Mouse (Mus musculus) CH12.LX (cell line): ENCODE results near the gene Sergef. TPM values are rescaled to one million over a fixed set of nuclear protein-coding genes. Genes with fewer than 3 reads are reported as not detected.

Experiments
- DNase-seq: peaks from one replicate; pipeline ENCODE4 v3.0.0-alpha.2; 2013; ENCODE audit errors: extremely low read depth
- H3K27ac ChIP-seq: 2 replicates; pipeline ENCODE4 v1.5.1; 2012; ENCODE audit warnings: low read depth, mild to moderate bottlenecking, control low read depth, moderate library complexity; ENCODE audit not compliant: insufficient read depth
- H3K27me3 ChIP-seq: replicated peaks from 2 replicates; pipeline ENCODE3; 2012; ENCODE audit warnings: inconsistent platforms
- H3K36me3 ChIP-seq, 2 experiments: replicated peaks in 1 of 2; 2 replicates each; pipeline versions ENCODE3 to v1.6.1; 2012; ENCODE audit warnings: inconsistent platforms in 1 of 2, low read length in 1 of 2, mild to moderate bottlenecking in 1 of 2, mixed read lengths in 1 of 2, moderate library complexity in 1 of 2; ENCODE audit not compliant: control insufficient read depth in 1 of 2, insufficient read depth in 1 of 2
- H3K4me1 ChIP-seq, 2 experiments: 2 replicates each; pipeline ENCODE4 v1.6.1; 2012; ENCODE audit warnings: inconsistent platforms in 1 of 2, moderate library complexity in 1 of 2; ENCODE audit not compliant: insufficient read depth in 2 of 2, control insufficient read depth in 1 of 2
- H3K4me2 ChIP-seq: 2 replicates; pipeline ENCODE4 v1.6.1; 2012; ENCODE audit warnings: low read depth, mild to moderate bottlenecking, control low read depth; ENCODE audit not compliant: poor library complexity, insufficient read depth, severe bottlenecking
- H3K4me3 ChIP-seq, 3 experiments: fragments of 150-350 bp in 1 of 3; sonication (generic) in 1 of 3; replicated peaks in 1 of 3; 2 replicates each; pipeline versions ENCODE3 to v1.5.1; 2011 to 2012; ENCODE audit warnings: low read depth in 2 of 3, low read length in 2 of 3, mild to moderate bottlenecking in 2 of 3, moderate library complexity in 2 of 3, control low read depth in 1 of 3, improper control_type of control experiment in 1 of 3, inconsistent platforms in 1 of 3, mixed read lengths in 1 of 3; ENCODE audit not compliant: poor library complexity in 1 of 3
- H3K79me2 ChIP-seq: replicated peaks from 2 replicates; pipeline ENCODE4 v1.6.1; 2012; ENCODE audit warnings: mild to moderate bottlenecking, moderate library complexity; ENCODE audit not compliant: control insufficient read depth, poor library complexity, insufficient read depth, severe bottlenecking; ENCODE audit errors: extremely low read depth
- H3K9ac ChIP-seq: 2 replicates; pipeline ENCODE4 v1.6.1; 2012; ENCODE audit warnings: low read depth, mild to moderate bottlenecking, control low read depth, moderate library complexity; ENCODE audit not compliant: insufficient read depth
- H3K9me3 ChIP-seq: replicated peaks from 2 replicates; pipeline ENCODE3; 2012; ENCODE audit warnings: low read length, inconsistent platforms, mixed read lengths
- CHD1 ChIP-seq: IDR thresholded peaks from 2 replicates; pipeline ENCODE4 v1.6.1; 2012; ENCODE audit warnings: low read depth, low read length, improper control_type of control experiment, inconsistent platforms
- CTCF ChIP-seq, 2 experiments: IDR thresholded peaks in 1 of 2; conservative IDR thresholded peaks in 1 of 2; 2 replicates each; pipeline ENCODE4 v1.5.1; 2011 to 2012; ENCODE audit warnings: low read depth in 2 of 2, low read length in 2 of 2, improper control_type of control experiment in 1 of 2, inconsistent platforms in 1 of 2, mild to moderate bottlenecking in 1 of 2, moderate library complexity in 1 of 2
- E2F4 ChIP-seq: IDR thresholded peaks from 2 replicates; pipeline ENCODE4 v1.6.1; 2011; ENCODE audit warnings: low read depth, low read length, improper control_type of control experiment; ENCODE audit not compliant: insufficient replicate concordance
- EP300 ChIP-seq: IDR thresholded peaks from 2 replicates; pipeline ENCODE4 v1.6.1; 2011; ENCODE audit warnings: low read length, improper control_type of control experiment
- ETS1 ChIP-seq: conservative IDR thresholded peaks from 2 replicates; pipeline ENCODE4 v1.6.1; 2012; ENCODE audit warnings: low read depth, mild to moderate bottlenecking, inconsistent platforms, low read length, improper control_type of control experiment, moderate library complexity
- GABPA ChIP-seq: IDR thresholded peaks from 2 replicates; pipeline ENCODE4 v1.6.1; 2012; ENCODE audit warnings: low read depth, low read length, improper control_type of control experiment, inconsistent platforms; ENCODE audit not compliant: insufficient replicate concordance
- HCFC1 ChIP-seq: IDR thresholded peaks from 2 replicates; pipeline ENCODE4 v1.6.1; 2012; ENCODE audit warnings: low read depth, mild to moderate bottlenecking, inconsistent platforms, low read length, improper control_type of control experiment
- IRF4 ChIP-seq: IDR thresholded peaks from 2 replicates; pipeline ENCODE4 v1.6.1; 2014; ENCODE audit warnings: low read depth, mild to moderate bottlenecking, inconsistent platforms, low read length, improper control_type of control experiment
- JUN ChIP-seq: IDR thresholded peaks from 2 replicates; pipeline ENCODE4 v1.6.1; 2011; ENCODE audit warnings: low read depth, mild to moderate bottlenecking, low read length, improper control_type of control experiment, moderate library complexity; ENCODE audit not compliant: insufficient read depth
- JUND ChIP-seq: conservative IDR thresholded peaks from 2 replicates; pipeline ENCODE4 v1.6.1; 2011; ENCODE audit warnings: low read depth, low read length, improper control_type of control experiment
- KAT2A ChIP-seq: IDR thresholded peaks from 2 replicates; pipeline ENCODE4 v1.6.1; 2012; ENCODE audit warnings: low read length, improper control_type of control experiment, inconsistent platforms; ENCODE audit not compliant: insufficient replicate concordance
- MAX ChIP-seq: IDR thresholded peaks from 2 replicates; pipeline ENCODE4 v1.6.1; 2011; ENCODE audit warnings: low read length, improper control_type of control experiment
- MAZ ChIP-seq: IDR thresholded peaks from 2 replicates; pipeline ENCODE4 v1.6.1; 2012; ENCODE audit warnings: low read depth, mild to moderate bottlenecking, inconsistent platforms, low read length, improper control_type of control experiment, moderate library complexity
- MEF2A ChIP-seq: IDR thresholded peaks from 2 replicates; pipeline ENCODE4 v1.6.1; 2014; ENCODE audit warnings: low read depth, mild to moderate bottlenecking, inconsistent platforms, low read length, improper control_type of control experiment, borderline replicate concordance
- MXI1 ChIP-seq: IDR thresholded peaks from 2 replicates; pipeline ENCODE4 v1.6.1; 2011; ENCODE audit warnings: mild to moderate bottlenecking, low read depth, low read length, improper control_type of control experiment
- NELFE ChIP-seq: IDR thresholded peaks from 2 replicates; pipeline ENCODE4 v1.6.1; 2011; ENCODE audit warnings: low read depth, low read length, improper control_type of control experiment
- NRF1 ChIP-seq: IDR thresholded peaks from 2 replicates; pipeline ENCODE4 v1.6.1; 2014; ENCODE audit warnings: low read depth, mild to moderate bottlenecking, inconsistent platforms, low read length, improper control_type of control experiment, moderate library complexity
- POLR2A ChIP-seq: IDR thresholded peaks from 2 replicates; pipeline ENCODE4 v1.6.1; 2011; ENCODE audit warnings: low read depth, mild to moderate bottlenecking, improper control_type of control experiment, low read length
- POLR2AphosphoS2 ChIP-seq: IDR thresholded peaks from 2 replicates; pipeline ENCODE4 v1.6.1; 2011; ENCODE audit warnings: low read depth, low read length, improper control_type of control experiment
- RAD21 ChIP-seq: IDR thresholded peaks from 2 replicates; pipeline ENCODE4 v1.6.1; 2011; ENCODE audit warnings: low read depth, mild to moderate bottlenecking, low read length, improper control_type of control experiment, moderate library complexity
- RCOR1 ChIP-seq: conservative IDR thresholded peaks from 2 replicates; pipeline ENCODE4 v1.6.1; 2012; ENCODE audit warnings: low read depth, mild to moderate bottlenecking, inconsistent platforms, low read length, improper control_type of control experiment
- SIN3A ChIP-seq: IDR thresholded peaks from 2 replicates; pipeline ENCODE4 v1.6.1; 2012; ENCODE audit warnings: low read length, improper control_type of control experiment, inconsistent platforms
- SMC3 ChIP-seq: IDR thresholded peaks from 2 replicates; pipeline ENCODE4 v1.6.1; 2011; ENCODE audit warnings: low read depth, low read length, improper control_type of control experiment
- TBP ChIP-seq: conservative IDR thresholded peaks from 2 replicates; pipeline ENCODE4 v1.6.1; 2011; ENCODE audit warnings: low read depth, low read length, improper control_type of control experiment
- TCF12 ChIP-seq: IDR thresholded peaks from 2 replicates; pipeline ENCODE4 v1.6.1; 2014; ENCODE audit warnings: low read depth, mild to moderate bottlenecking, inconsistent platforms, low read length, improper control_type of control experiment
- UBTF ChIP-seq: IDR thresholded peaks from 2 replicates; pipeline ENCODE4 v1.6.1; 2012; ENCODE audit warnings: low read depth, mild to moderate bottlenecking, inconsistent platforms, low read length, improper control_type of control experiment, moderate library complexity
- USF1 ChIP-seq: IDR thresholded peaks from 2 replicates; pipeline ENCODE4 v1.6.1; 2014; ENCODE audit warnings: low read depth, mild to moderate bottlenecking, inconsistent platforms, low read length, improper control_type of control experiment
- ZC3H11A ChIP-seq: IDR thresholded peaks from 2 replicates; pipeline ENCODE4 v1.6.1; 2012; ENCODE audit warnings: low read depth, mild to moderate bottlenecking, inconsistent platforms, low read length, improper control_type of control experiment
- ZKSCAN1 ChIP-seq: IDR thresholded peaks from 2 replicates; pipeline ENCODE4 v1.6.1; 2012; ENCODE audit warnings: low read depth, inconsistent platforms, low read length, improper control_type of control experiment, borderline replicate concordance
- ZMIZ1 ChIP-seq: IDR thresholded peaks from 2 replicates; pipeline ENCODE4 v1.6.1; 2012; ENCODE audit warnings: low read depth, mild to moderate bottlenecking, inconsistent platforms, low read length, improper control_type of control experiment
- ZNF384 ChIP-seq: IDR thresholded peaks from 2 replicates; pipeline ENCODE4 v1.6.1; 2012; ENCODE audit warnings: low read depth, low read length, improper control_type of control experiment, inconsistent platforms
- dilution Hi-C: fragments of 300-500 bp; cut with MboI; formaldehyde crosslinking; loops from 2 replicates; pipeline ENCODE4 v1.14.3; 2020; ENCODE audit warnings: low sequenced_read_pairs; ENCODE audit not compliant: extremely low pct_unique_long_range_greater_than_20kb, extremely low pct_ligation_motif_present
- in situ Hi-C: fragments of 300-500 bp; cut with MboI; formaldehyde crosslinking; loops from 3 replicates; pipeline ENCODE4 v1.14.3; 2019; ENCODE audit warnings: low sequenced_read_pairs, low pct_ligation_motif_present, low pct_unique_long_range_greater_than_20kb, mixed read lengths
- polyA plus RNA-seq: library from polyadenylated mRNA; unstranded; fragments of >175 nt; gene quantifications from 2 replicates; pipeline ENCODE4 v1.2.1, GENCODE M21; 2012; ENCODE audit warnings: low read depth; ENCODE audit not compliant: insufficient read length
- total RNA-seq, 2 experiments: library from RNA; depleted of rRNA; stranded (reverse); fragments of 300-350 nt in 1 of 2; fragments of >200 nt in 1 of 2; gene quantifications; 2 replicates each; pipeline ENCODE4 v1.2.3; 2012 to 2014

Sergef gene
- total and polyA plus RNA-seq, 3 experiments: 13.0 to 18.0 (median 14.1) TPM

- dilution Hi-C loops: no loop called here
- no peak overlapping the region for H3K9ac ChIP-seq
Measured at GRCm38 (mm10) chr7:46394933-46395332, 244.7 kb downstream of the Sergef start.

GRCm38 (mm10) chr7:46393718-46394511 lies 245.7 kb downstream of the Sergef start:
- Histone ChIP-seq H3K27ac (peak overlapping the region; percentile 2; the same call in 1 of the 2 replicates), H3K36me3 (peaks cover 0 to 5% of the 10 kb centered on the region in 2 experiments), H3K4me3 (peak overlapping the region; percentile 0 to 41 (median 28)), H3K4me2 (peak overlapping the region; percentile 76), H3K9ac (peak overlapping the region; percentile 39), H3K9me3 (peaks cover 23% of the 10 kb centered on the region), H3K4me1 (peaks cover 6 to 58% of the 10 kb centered on the region in 2 experiments), H3K27me3 (no peaks in the 10 kb centered on the region), H3K79me2 (no peaks in the 10 kb centered on the region)
- in situ Hi-C loops (loop anchor here (5.0 kb wide), 1 partner anchor 213 kb away; no protein-coding TSS in a partner anchor), dilution Hi-C loops (no loop called here)
- peak; percentile 52 for DNase-seq
- 0 out of 2 replicates have a peak, but pooled peaks have one; percentile 52 for TF ChIP-seq MAZ
- TF ChIP-seq SMC3: no peak
- no peak; the same call in 1 of the 2 replicates for TF ChIP-seq RAD21
- no peak for TF ChIP-seq NRF1
- TF ChIP-seq SIN3A: no peak
- TF ChIP-seq MAX: no peak
- peak; percentile 55; the same call in 1 of the 2 replicates for TF ChIP-seq TBP
- no peak for TF ChIP-seq ZC3H11A
- 0 out of 2 replicates have a peak, but pooled peaks have one; percentile 37 for TF ChIP-seq NELFE
- peak; percentile 28; the same call in 1 of the 2 replicates for TF ChIP-seq HCFC1
- peak; percentile 34; the same call in 1 of the 2 replicates for TF ChIP-seq MEF2A
- TF ChIP-seq JUND: no peak
- TF ChIP-seq ZNF384: peak; percentile 71
- peak; percentile 51; the same call in 1 of the 2 replicates for TF ChIP-seq IRF4
- no peak for TF ChIP-seq GABPA
- no peak for TF ChIP-seq CHD1
- TF ChIP-seq MXI1: no peak
- no peak for TF ChIP-seq USF1
- TF ChIP-seq KAT2A: no peak
- no peak for TF ChIP-seq UBTF
- no peak for TF ChIP-seq CTCF (conservative IDR thresholded peaks at IDR 0.05 in 1 of 2, IDR thresholded peaks at IDR 0.05 in 1 of 2; ENCODE audit: low read depth in 2 of 2, low read length in 2 of 2)
- 0 out of 2 replicates have a peak, but pooled peaks have one; percentile 23 for TF ChIP-seq TCF12
- no peak for TF ChIP-seq E2F4
- TF ChIP-seq POLR2A: peak; percentile 54
- peak; percentile 37; the same call in 1 of the 2 replicates for TF ChIP-seq ETS1
- TF ChIP-seq EP300: no peak
- TF ChIP-seq ZMIZ1: no peak
- TF ChIP-seq POLR2AphosphoS2: no peak

More at GRCm38 (mm10) chr7:46394933-46395332, 244.7 kb downstream of the Sergef start:
- no peak overlapping the region for H3K27ac ChIP-seq
- no peaks in the 10 kb centered on the region for H3K27me3 ChIP-seq
- no peak for TF ChIP-seq ZKSCAN1
- TF ChIP-seq NELFE: no peak
- no peak for TF ChIP-seq JUND
- TF ChIP-seq POLR2A: no peak
- TF ChIP-seq RCOR1: no peak
- no peak for TF ChIP-seq IRF4
- TF ChIP-seq JUN: no peak
- no peak for TF ChIP-seq ZNF384
- no peak overlapping the region for H3K4me3 ChIP-seq
- H3K4me2 ChIP-seq: no peak overlapping the region
- peaks cover 0 to 5% of the 10 kb centered on the region in 2 experiments for H3K36me3 ChIP-seq
- peaks cover 23% of the 10 kb centered on the region for H3K9me3 ChIP-seq
- H3K4me1 ChIP-seq: peaks cover 2 to 52% of the 10 kb centered on the region in 2 experiments
- DNase-seq: no peak
- no peaks in the 10 kb centered on the region for H3K79me2 ChIP-seq
- in situ Hi-C loops: loop anchor here (5.0 kb wide), 1 partner anchor 212 kb away; no protein-coding TSS in a partner anchor
